Mouse (Mus musculus): Measurements from ENCODE around the gene Abcc10.

DNA sequence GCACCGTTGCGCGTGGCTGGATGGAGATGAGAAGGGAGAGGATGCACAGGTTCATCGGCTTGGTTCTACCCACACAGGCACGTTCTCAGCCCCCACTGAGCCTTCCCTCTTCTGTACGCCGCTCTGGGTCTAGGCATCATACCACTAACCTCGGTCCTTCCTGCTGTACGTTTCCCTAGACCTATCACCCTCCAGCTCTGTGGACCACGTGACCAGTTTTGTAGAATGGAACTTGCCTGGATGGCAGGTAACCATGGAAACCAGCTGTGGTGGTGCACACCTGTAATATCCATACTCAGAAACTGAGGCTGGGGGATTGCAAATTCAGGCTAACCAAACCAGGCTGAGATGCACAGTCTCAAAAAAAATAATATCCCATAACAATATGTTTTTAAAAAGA lies 17.6 kb downstream of the Abcc10 start:
- TF ChIP-seq GATA1 (IDR thresholded peaks at IDR 0.05; ENCODE audit: borderline replicate concordance, low read length) = no peak
- TF ChIP-seq FLI1 (IDR thresholded peaks at IDR 0.05; ENCODE audit: low read length) = no peak

Measured in megakaryocyte, embryonic 14.5 days (primary cell).